Mouse (Mus musculus) cortical plate, adult 2 months (tissue): ENCODE results near the gene Oprm1.

Source experiments
- CTCF ChIP-seq: fragments of 200-500 bp; IDR thresholded peaks from 2 replicates; pipeline ENCODE4 v1.5.1; 2011; ENCODE audit warnings: mild to moderate bottlenecking, control low read depth, low read length; ENCODE audit not compliant: insufficient read depth; ENCODE audit errors: extremely low read depth
- POLR2A ChIP-seq: fragments of 200-500 bp; IDR thresholded peaks from 2 replicates; pipeline ENCODE4 v1.6.1; 2011; ENCODE audit warnings: mild to moderate bottlenecking, low read length, control low read depth; ENCODE audit not compliant: insufficient read depth; ENCODE audit errors: extremely low read depth

DNA sequence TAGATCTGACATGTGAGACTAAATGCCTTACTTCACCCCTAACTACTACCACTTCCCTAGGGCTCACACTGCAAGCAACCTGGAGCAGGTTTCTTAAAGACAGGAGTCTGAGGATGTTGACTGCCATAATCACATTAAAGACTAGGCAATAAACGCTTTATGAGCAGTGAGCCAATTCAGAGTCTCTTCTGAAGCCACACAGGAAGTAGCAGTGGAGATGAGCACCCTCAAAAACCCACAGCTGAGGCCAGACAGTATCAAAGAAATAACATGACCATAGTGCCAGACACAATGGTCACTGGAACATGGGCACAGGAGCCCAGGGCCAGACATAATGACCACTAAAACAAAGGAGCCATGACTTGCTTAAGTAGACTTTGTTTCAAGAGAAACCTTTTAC, 230.2 kb downstream of the Oprm1 start:
- no peak for TF ChIP-seq CTCF
- no peak for TF ChIP-seq POLR2A
